Mouse (Mus musculus): ENCODE data around the gene Ehbp1l1.

DNA sequence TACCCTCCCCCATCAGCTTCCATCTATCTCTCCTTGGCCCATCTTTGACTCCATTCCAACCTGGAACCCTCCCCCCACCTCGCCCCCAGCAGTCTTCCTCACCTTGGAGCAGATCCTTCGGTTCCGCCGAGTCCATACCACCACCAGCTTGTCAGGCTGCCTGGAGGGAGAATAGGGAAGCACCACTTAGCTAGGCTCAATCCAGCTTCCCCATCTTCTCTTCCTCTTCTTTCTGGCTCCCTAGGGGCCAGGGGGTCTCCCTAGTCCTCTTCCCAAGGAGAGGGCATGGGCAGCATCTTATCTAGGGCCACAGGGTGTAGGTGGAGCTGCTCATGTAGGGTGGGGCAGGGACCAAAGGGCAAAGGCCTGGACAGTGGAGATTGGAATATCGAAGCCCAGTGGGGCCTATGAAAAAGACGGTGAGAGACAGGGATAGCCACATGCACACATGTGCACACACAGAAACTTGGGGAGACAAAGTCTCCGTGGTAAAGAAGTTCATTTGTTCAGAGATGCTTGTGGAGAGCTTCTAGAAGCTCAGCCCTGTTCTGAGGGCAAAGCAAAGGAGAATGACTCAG is 3.2 kb downstream of the Ehbp1l1 start:
- TF ChIP-seq POLR2A (IDR thresholded peaks at IDR 0.05; ENCODE audit: control insufficient read depth, extremely low read depth, insufficient read depth, low read length, poor library complexity) = no peak
- no peak for TF ChIP-seq CTCF (IDR thresholded peaks at IDR 0.05; ENCODE audit: borderline replicate concordance, control insufficient read depth, extremely low read depth, insufficient read depth, low read length, poor library complexity)
